Mouse (Mus musculus): ENCODE results near the gene Ubp1. TPM values are rescaled to one million over a fixed set of nuclear protein-coding genes. Genes with fewer than 3 reads are reported as not detected.

Ubp1 gene
- polyA plus RNA-seq, 1 experiment from 2014 or later: 30.2 TPM

DNA sequence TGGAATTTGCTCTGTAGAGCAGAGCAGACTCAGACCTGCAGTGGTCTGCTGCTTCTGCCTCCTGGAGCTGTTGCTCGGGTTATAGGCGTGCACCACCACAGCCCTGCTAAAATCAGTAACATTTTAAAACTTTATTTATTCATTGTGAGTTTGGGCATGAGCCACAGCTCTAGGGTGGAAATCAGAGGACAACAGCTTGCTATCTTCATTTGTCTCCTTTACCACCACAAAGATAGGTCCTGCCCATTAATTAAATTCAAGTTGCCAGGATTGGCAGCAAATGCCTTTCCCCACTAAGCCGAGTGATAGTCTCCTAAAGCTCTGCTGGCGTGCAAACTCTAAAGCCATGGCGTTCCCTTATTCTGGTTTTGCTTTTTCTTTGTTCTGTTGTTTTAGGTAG lies 4.9 kb downstream of the Ubp1 start:
- WGBS: 72% methylated on average over 5 of the region's 5 CpGs
- H3K9me3 ChIP-seq: no peaks in the 10 kb centered on the region
- H3K36me3 ChIP-seq: no peaks in the 10 kb centered on the region
- ATAC-seq (ENCODE audit: insufficient number of reproducible peaks, low FRiP score, low TSS enrichment, low read depth): no peak
- H3K9ac ChIP-seq: no peak overlapping the region
- no peak overlapping the region for H3K4me3 ChIP-seq
- peaks cover 14% of the 10 kb centered on the region for H3K4me1 ChIP-seq
- no peak overlapping the region for H3K27ac ChIP-seq
- no peak overlapping the region for H3K4me2 ChIP-seq
- no peaks in the 10 kb centered on the region for H3K27me3 ChIP-seq

DNA sequence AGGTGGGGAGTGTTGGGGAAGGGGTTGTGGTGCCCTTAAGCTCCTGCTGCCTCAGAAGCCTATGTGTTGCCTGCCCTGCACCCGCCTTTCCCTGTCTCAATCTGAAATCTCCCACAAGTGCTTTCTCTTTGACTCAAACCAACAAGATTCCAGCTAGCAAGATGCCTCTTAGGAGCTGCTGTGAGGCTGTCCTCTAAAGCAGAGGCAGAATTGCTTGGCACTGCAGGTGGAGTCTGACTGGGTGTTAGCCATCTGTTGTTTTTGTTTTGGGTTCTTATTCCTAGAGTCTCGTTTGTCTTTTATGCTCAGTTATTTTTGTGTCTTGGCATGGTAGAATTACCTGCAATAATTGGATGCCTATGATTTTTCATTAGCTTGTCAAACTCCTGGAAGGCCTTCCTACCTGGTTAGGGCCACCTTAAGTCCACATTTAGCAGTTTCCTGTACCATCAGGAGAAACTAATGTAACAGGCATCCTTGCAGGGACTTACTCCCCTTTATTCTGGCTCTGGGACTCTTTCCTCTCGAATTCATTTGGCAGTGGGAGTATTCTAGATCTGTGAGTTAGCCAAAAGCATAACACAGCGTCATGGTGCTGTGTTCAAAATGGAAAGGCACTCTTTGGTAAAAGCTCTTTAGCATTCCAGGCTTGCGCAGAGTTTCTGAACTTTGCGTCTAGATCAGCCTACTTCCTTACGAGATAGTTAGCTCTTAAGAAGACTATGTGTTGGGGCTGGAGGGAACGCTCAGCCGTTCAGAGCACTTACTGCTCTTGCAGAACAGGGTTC lies 8.5 kb downstream of the Ubp1 start:
- H3K4me1 ChIP-seq: no peaks in the 10 kb centered on the region; the same call in 1 of the 2 replicates
- no peak overlapping the region for H3K27ac ChIP-seq
- H3K4me2 ChIP-seq: no peak overlapping the region
- no peaks in the 10 kb centered on the region for H3K9me3 ChIP-seq
- H3K27me3 ChIP-seq: no peaks in the 10 kb centered on the region
- no peaks in the 10 kb centered on the region for H3K36me3 ChIP-seq
- H3K4me3 ChIP-seq: no peak overlapping the region
- no peak for ATAC-seq (ENCODE audit: insufficient number of reproducible peaks, low FRiP score, low TSS enrichment, low read depth)
- 79% methylated on average over 9 of the region's 9 CpGs for WGBS
- no peak overlapping the region for H3K9ac ChIP-seq

DNA sequence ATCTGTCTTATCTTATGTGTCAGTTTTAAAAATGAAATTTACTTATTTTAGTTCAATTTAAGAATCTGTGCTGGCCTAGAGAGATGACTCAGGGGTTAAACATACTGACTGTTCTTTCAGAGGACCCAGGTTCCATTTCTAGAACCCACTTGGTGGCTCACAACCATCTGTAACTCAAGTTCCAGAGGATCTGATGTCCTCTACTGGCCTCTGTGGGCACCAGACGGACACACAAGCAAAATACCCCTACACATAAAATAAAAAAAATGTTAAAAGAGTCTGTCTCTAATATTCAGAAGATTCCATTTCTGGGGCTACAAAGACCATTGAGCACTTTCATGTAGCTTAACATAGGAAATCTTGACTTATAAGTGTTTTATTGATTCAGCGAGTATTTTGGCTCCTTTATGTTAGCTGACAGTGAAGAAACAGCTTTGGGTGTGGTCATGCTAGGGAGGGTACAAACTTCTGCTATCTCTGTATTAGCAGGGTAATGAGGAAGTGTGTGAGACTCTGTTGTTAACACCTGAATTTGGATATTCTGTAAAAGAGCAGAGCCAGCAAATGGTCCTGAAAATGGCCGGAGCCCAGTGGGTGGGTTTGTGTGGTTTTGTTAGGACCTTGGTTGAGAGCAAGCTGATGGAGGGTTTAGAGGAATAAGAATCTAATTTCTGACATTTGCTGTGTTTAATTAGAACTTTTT lies 10.5 kb downstream of the Ubp1 start:
- WGBS: 88% methylated on average over 3 of the region's 3 CpGs
- H3K4me2 ChIP-seq: no peak overlapping the region
- no peak for ATAC-seq (ENCODE audit: insufficient number of reproducible peaks, low FRiP score, low TSS enrichment, low read depth)

DNA sequence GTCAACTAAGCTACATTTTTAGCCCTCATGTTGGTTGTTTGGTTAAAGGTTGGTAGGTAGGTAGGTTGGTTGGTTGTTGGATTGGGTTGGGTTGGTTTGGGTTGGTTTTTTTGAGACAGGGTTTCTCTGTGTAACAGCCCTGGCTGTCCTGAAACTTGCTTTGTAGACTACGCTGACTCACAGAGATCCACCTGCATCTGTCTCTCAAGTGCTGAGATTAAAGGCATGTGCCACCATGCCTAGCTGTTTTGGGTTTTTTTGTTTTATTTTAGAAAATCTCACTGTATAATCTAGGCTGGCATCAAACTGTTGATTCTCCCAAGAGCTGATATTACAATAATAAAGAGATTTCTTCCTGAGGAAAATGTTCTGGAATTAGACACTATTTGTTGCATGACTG lies 12.6 kb downstream of the Ubp1 start:
- WGBS: 92% methylated on average over 1 of the region's 1 CpGs
- ATAC-seq (ENCODE audit: insufficient number of reproducible peaks, low FRiP score, low TSS enrichment, low read depth): no peak
- no peaks in the 10 kb centered on the region for H3K9me3 ChIP-seq

More for the DNA sequence above, 10.5 kb downstream of the Ubp1 start:
- no peaks in the 10 kb centered on the region for H3K4me1 ChIP-seq
- H3K9me3 ChIP-seq: no peaks in the 10 kb centered on the region
- peaks cover 10% of the 10 kb centered on the region for H3K36me3 ChIP-seq
- no peak overlapping the region for H3K4me3 ChIP-seq
- H3K27ac ChIP-seq: no peak overlapping the region
- no peak overlapping the region for H3K9ac ChIP-seq
- no peaks in the 10 kb centered on the region for H3K27me3 ChIP-seq

DNA sequence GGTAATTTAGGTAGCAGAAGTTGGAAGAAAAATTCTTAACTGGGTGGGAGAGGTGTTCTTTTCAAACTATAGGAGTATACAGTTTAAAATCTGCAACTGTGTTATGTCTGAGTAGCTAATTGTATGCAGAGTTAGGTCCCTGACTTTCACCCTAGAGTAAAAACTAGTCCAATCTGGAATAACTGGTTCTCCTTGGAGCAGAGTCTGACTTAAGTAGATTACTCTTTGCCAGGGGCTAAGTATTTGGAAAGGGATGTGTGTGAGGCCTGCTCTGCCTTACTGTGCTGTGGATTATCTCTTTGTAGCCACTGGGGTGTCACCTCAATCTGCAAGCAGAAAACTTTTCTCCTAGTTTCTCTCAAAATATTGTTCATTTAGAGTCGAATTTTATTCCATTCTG lies 16.5 kb downstream of the Ubp1 start:
- H3K9ac ChIP-seq: no peak overlapping the region
- 82% methylated on average over 1 of the region's 1 CpGs for WGBS
- no peaks in the 10 kb centered on the region for H3K9me3 ChIP-seq
- H3K27ac ChIP-seq: no peak overlapping the region
- no peaks in the 10 kb centered on the region for H3K27me3 ChIP-seq
- no peaks in the 10 kb centered on the region for H3K4me1 ChIP-seq
- H3K4me2 ChIP-seq: no peak overlapping the region
- peaks cover 38% of the 10 kb centered on the region for H3K36me3 ChIP-seq
- no peak overlapping the region for H3K4me3 ChIP-seq
- no peak for ATAC-seq (ENCODE audit: insufficient number of reproducible peaks, low FRiP score, low TSS enrichment, low read depth)

More for the DNA sequence above, 12.6 kb downstream of the Ubp1 start:
- Histone ChIP-seq H3K27me3 (no peaks in the 10 kb centered on the region), H3K9ac (no peak overlapping the region), H3K36me3 (peaks cover 26% of the 10 kb centered on the region), H3K4me1 (no peaks in the 10 kb centered on the region), H3K4me3 (no peak overlapping the region), H3K4me2 (no peak overlapping the region), H3K27ac (no peak overlapping the region)

DNA sequence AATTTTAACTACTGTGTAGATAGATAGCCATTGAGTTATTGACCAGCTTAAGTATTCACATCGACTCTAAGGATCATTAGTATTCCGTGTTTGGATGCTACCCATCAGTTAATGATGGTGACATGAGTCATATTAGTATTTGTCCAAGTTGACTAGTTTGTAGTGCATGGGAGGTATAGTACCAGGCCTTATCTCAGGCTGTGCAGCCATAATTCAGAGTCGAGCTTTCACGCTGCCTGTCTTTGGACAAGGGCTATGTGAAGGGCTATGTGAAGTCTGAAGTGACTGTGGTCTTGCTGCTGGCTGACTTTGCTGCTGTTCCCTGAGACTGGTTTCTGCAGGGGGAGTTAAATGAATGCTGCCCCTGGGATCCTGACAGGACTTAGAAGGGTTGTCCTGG lies 27.0 kb downstream of the Ubp1 start:
- Histone ChIP-seq H3K9me3 (no peaks in the 10 kb centered on the region), H3K36me3 (peaks cover 66% of the 10 kb centered on the region), H3K4me1 (no peaks in the 10 kb centered on the region), H3K27ac (no peak overlapping the region), H3K4me3 (no peak overlapping the region), H3K27me3 (no peaks in the 10 kb centered on the region), H3K4me2 (no peak overlapping the region), H3K9ac (no peak overlapping the region)
- no peak for ATAC-seq (ENCODE audit: insufficient number of reproducible peaks, low FRiP score, low TSS enrichment, low read depth)
- WGBS: 94% methylated on average over 4 of the region's 4 CpGs

DNA sequence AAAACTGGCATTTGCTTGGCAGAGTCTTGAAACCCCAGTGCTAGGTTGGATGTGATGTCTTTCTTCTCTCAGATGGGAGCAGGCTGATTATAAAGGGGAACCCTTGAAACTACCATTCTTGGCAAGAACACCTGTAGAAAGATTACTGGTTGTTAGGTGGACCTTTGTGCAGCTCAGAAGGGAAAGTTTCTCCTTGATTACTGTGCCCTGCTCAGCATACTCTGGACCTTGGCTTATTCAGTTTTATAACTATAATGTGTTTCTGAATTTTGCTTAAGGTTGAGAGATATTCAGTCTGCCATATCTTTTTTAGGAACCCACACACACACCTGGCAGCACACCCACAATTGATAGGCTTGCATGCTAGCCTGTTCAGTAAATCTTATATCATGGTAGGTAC lies 33.0 kb downstream of the Ubp1 start:
- Histone ChIP-seq H3K4me3 (no peak overlapping the region), H3K9ac (no peak overlapping the region), H3K9me3 (no peaks in the 10 kb centered on the region), H3K4me1 (no peaks in the 10 kb centered on the region), H3K27me3 (no peaks in the 10 kb centered on the region), H3K27ac (no peak overlapping the region), H3K4me2 (no peak overlapping the region), H3K36me3 (peaks cover 91% of the 10 kb centered on the region)
- ATAC-seq (ENCODE audit: insufficient number of reproducible peaks, low FRiP score, low TSS enrichment, low read depth): no peak

DNA sequence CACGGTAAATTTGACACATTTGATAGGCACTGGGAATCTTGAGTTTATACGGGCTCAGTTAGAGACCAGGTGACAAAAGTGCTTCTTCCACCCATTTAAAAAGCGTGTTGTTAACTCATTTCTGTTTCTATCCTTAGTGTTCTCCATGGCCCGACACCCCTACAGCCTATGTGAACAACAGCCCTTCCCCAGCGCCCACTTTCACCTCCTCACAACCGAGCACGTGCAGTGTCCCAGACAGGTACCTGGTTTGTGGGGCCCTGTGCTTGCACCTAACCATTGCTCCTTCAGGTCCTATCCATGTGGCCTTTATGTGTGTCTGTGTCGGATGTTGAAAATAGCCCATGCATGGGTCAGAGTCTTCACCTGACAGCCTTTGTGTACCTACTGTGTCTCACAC lies 33.7 kb downstream of the Ubp1 start:
- Histone ChIP-seq H3K27ac (no peak overlapping the region), H3K27me3 (no peaks in the 10 kb centered on the region), H3K36me3 (peaks cover 91% of the 10 kb centered on the region), H3K9me3 (no peaks in the 10 kb centered on the region), H3K4me1 (no peaks in the 10 kb centered on the region), H3K9ac (no peak overlapping the region), H3K4me2 (no peak overlapping the region), H3K4me3 (no peak overlapping the region)
- no peak for ATAC-seq (ENCODE audit: insufficient number of reproducible peaks, low FRiP score, low TSS enrichment, low read depth)
- 94% methylated on average over 8 of the region's 8 CpGs for WGBS

DNA sequence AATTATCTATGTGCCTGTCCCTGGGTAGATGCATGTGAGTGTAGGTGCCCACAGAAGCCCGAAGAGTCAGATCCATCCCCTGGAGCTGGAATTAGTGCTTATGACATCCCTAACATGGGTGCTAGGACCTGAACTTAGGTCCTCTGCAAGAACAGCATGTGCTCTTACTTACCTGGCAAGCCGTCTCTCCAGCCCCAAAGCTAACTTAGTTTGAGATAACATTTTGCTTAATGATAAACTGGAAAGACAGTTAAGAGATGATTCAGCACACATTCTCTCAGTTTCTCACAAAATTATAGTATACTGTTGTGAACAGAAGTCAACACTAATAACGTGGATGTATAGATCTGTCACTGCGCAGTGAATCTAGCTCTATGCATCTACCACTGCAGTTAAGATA lies 36.1 kb downstream of the Ubp1 start:
- H3K4me2 ChIP-seq: no peak overlapping the region
- WGBS: 95% methylated on average over 4 of the region's 4 CpGs
- H3K27me3 ChIP-seq: no peaks in the 10 kb centered on the region
- no peak overlapping the region for H3K4me3 ChIP-seq
- no peak overlapping the region for H3K27ac ChIP-seq
- no peaks in the 10 kb centered on the region for H3K9me3 ChIP-seq
- no peak overlapping the region for H3K9ac ChIP-seq
- no peak for ATAC-seq (ENCODE audit: insufficient number of reproducible peaks, low FRiP score, low TSS enrichment, low read depth)
- peaks cover 93% of the 10 kb centered on the region for H3K36me3 ChIP-seq
- H3K4me1 ChIP-seq: no peaks in the 10 kb centered on the region

DNA sequence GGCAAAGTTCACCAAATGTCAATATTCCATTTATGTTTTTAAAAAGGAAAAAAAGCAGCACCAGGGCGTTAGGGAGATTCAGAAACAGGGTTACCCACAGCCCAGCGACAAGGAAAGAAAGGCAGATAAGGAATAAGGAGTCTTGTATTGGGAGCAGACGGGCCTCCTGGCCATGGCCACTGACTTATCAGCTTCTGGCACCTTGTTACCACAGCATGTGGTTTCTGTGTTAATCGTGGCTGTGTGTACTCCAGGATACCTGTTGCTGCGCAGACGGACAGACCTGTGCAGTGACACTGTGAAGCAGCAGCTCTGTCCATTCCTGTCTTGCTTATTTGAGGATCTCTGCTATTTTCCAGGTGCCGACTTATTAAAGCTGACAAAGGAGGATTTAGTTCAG lies 38.2 kb downstream of the Ubp1 start:
- ATAC-seq (ENCODE audit: insufficient number of reproducible peaks, low FRiP score, low TSS enrichment, low read depth): no peak
- Histone ChIP-seq H3K9ac (no peak overlapping the region), H3K4me2 (no peak overlapping the region), H3K4me3 (no peak overlapping the region), H3K4me1 (no peaks in the 10 kb centered on the region), H3K9me3 (no peaks in the 10 kb centered on the region), H3K27ac (no peak overlapping the region), H3K36me3 (peaks cover 83% of the 10 kb centered on the region), H3K27me3 (no peaks in the 10 kb centered on the region)
- 93% methylated on average over 7 of the region's 7 CpGs for WGBS

DNA sequence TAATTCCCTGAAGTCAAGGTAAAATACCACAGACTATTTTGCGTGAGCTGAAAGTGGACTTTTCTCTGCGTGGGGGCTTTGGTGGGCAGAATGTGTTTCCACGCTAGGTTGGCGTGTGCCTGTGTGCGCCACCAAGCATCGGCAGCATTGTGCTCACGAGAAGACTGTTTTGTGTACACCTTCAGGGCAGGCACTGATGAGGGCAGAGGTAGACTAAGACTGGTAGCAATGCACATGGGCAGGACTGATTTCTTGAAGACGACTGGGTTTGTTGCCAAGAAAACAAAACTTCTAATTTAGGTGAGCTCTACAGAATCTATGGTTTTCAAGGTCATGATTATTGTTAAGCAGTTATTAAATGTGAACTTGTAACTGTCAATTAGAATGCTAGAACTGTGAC lies 38.7 kb downstream of the Ubp1 start:
- no peak overlapping the region for H3K4me2 ChIP-seq
- H3K27me3 ChIP-seq: no peaks in the 10 kb centered on the region
- H3K9me3 ChIP-seq: no peaks in the 10 kb centered on the region
- ATAC-seq (ENCODE audit: insufficient number of reproducible peaks, low FRiP score, low TSS enrichment, low read depth): no peak
- H3K27ac ChIP-seq: no peak overlapping the region
- H3K9ac ChIP-seq: no peak overlapping the region
- no peaks in the 10 kb centered on the region for H3K4me1 ChIP-seq
- 90% methylated on average over 8 of the region's 8 CpGs for WGBS
- H3K36me3 ChIP-seq: peaks cover 83% of the 10 kb centered on the region
- no peak overlapping the region for H3K4me3 ChIP-seq

DNA sequence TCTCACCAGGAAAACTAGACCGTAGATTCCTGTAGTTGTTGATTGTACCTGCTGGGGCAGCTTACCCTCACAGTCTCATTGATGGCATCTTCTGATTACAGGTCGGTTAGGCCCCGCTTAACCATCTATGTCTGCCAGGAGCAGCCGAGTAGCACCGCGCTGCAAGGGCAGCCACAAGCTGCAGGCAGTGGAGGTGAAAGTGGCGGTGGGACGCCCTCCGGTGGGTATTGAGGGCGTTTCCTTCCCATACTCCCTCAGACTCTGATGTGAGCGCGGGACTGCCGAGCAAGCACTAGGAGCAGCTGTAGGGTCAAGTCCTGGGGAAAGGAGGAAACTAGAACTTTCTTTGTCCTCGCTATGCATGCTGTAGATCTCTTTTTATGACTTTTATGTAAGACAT lies 39.3 kb downstream of the Ubp1 start:
- H3K9ac ChIP-seq: no peak overlapping the region
- 93% methylated on average over 14 of the region's 14 CpGs for WGBS
- H3K36me3 ChIP-seq: peaks cover 83% of the 10 kb centered on the region
- no peaks in the 10 kb centered on the region for H3K4me1 ChIP-seq
- no peak overlapping the region for H3K4me2 ChIP-seq
- no peak overlapping the region for H3K4me3 ChIP-seq
- no peaks in the 10 kb centered on the region for H3K9me3 ChIP-seq
- ATAC-seq (ENCODE audit: insufficient number of reproducible peaks, low FRiP score, low TSS enrichment, low read depth): no peak
- no peaks in the 10 kb centered on the region for H3K27me3 ChIP-seq
- no peak overlapping the region for H3K27ac ChIP-seq
